Mouse (Mus musculus) liver, embryonic 11.5 days (tissue): Measurements from ENCODE around the gene Abl2. TPM values are rescaled to one million over a fixed set of nuclear protein-coding genes. Genes with fewer than 3 reads are reported as not detected.

Experiments
- ATAC-seq: fragments of 200-750 bp; cut with Nextera tagmentation; replicated peaks from 2 replicates; pipeline ENCODE4 v1.8.0; 2017; ENCODE audit warnings: moderate number of reproducible peaks, mild to moderate bottlenecking, moderate TSS enrichment, moderate library complexity; ENCODE audit not compliant: low FRiP score
- DNase-seq: peaks from one replicate; pipeline ENCODE4 v3.0.0-alpha.2; 2017; ENCODE audit warnings: low spot score
- H3K27ac ChIP-seq: fragments of 300-500 bp; sonication (generic); 2 replicates; pipeline ENCODE4 v1.5.1; 2014; ENCODE audit warnings: mild to moderate bottlenecking, low read depth, low read length, control low read depth
- H3K27me3 ChIP-seq: fragments of 300-500 bp; sonication (generic); replicated peaks from 2 replicates; pipeline ENCODE4 v1.6.1; 2014; ENCODE audit warnings: low read length, mixed read lengths; ENCODE audit not compliant: control insufficient read depth, insufficient read depth
- H3K36me3 ChIP-seq: fragments of 300-500 bp; sonication (generic); 2 replicates; pipeline ENCODE4 v1.6.1; 2014; ENCODE audit warnings: mild to moderate bottlenecking, low read length, moderate library complexity, mixed read lengths; ENCODE audit not compliant: control insufficient read depth, insufficient read depth
- H3K4me1 ChIP-seq: fragments of 300-500 bp; sonication (generic); replicated peaks from 2 replicates; pipeline ENCODE4 v1.6.1; 2014; ENCODE audit warnings: low read length, mixed read lengths; ENCODE audit not compliant: control insufficient read depth, insufficient read depth
- H3K4me2 ChIP-seq: fragments of 300-500 bp; sonication (generic); 2 replicates; pipeline ENCODE4 v1.6.1; 2014; ENCODE audit warnings: mild to moderate bottlenecking, control low read depth, moderate library complexity
- H3K4me3 ChIP-seq: fragments of 300-500 bp; sonication (generic); 2 replicates; pipeline ENCODE4 v1.5.1; 2014; ENCODE audit warnings: low read depth, low read length, control low read depth
- H3K9ac ChIP-seq: fragments of 300-500 bp; sonication (generic); 2 replicates; pipeline ENCODE4 v1.6.1; 2014; ENCODE audit warnings: low read depth, low read length, control low read depth
- H3K9me3 ChIP-seq: fragments of 300-500 bp; sonication (generic); 2 replicates; pipeline ENCODE4 v1.6.1; 2016; ENCODE audit warnings: low read length, inconsistent platforms, mixed read lengths; ENCODE audit not compliant: control insufficient read depth
- WGBS: fragments of 180-500 bp; shearing (Covaris S2); extraction: QIAGEN DNeasy Blood & Tissue Kit; methylation state at CpG from one replicate; pipeline ENCODE4 v1.1.7; 2014; 5-methylcytosine and 5-hydroxymethylcytosine counted together
- polyA plus RNA-seq: library from polyadenylated mRNA; unstranded; fragments of >200 nt; fragmentation: Nextera tagmentation; extraction: Ambion mirVana; gene quantifications from 2 replicates; pipeline ENCODE4 v1.2.1, GENCODE M21; 2014

Gene Abl2
- polyA plus RNA-seq, 1 experiment from 2014 or later, result 4.0 TPM

DNA sequence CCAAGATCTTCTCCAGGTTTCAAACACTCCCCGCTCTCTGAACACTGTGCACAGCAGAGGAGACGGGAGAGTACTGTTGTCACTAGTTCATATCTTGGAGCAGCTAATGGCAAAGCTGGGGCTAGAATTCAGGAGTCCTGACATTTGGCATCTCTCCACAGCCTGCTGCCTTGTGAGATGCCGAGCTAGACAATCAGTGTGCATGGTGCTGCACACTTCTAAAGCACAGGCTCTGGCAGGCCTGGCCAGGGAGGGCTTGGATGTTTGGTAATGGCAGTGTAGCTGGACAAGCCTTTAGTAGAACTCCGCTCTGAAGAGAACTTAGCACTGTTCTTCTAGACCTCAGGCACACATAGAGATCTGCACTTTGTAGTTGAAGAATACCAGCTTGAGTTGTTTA lies 87.4 kb downstream of the Abl2 start:
- H3K4me2 ChIP-seq, result no peak overlapping the region
- no peak overlapping the region for H3K9ac ChIP-seq
- peaks cover 12% of the 10 kb centered on the region for H3K4me1 ChIP-seq
- H3K27ac ChIP-seq, result no peak overlapping the region
- H3K4me3 ChIP-seq, result no peak overlapping the region
- peaks cover 15% of the 10 kb centered on the region for H3K36me3 ChIP-seq
- H3K27me3 ChIP-seq, result no peaks in the 10 kb centered on the region
- DNase-seq (no peak), ATAC-seq (no peak)
- 94% methylated on average over 4 of the region's 4 CpGs for WGBS
- H3K9me3 ChIP-seq, result no peaks in the 10 kb centered on the region

DNA sequence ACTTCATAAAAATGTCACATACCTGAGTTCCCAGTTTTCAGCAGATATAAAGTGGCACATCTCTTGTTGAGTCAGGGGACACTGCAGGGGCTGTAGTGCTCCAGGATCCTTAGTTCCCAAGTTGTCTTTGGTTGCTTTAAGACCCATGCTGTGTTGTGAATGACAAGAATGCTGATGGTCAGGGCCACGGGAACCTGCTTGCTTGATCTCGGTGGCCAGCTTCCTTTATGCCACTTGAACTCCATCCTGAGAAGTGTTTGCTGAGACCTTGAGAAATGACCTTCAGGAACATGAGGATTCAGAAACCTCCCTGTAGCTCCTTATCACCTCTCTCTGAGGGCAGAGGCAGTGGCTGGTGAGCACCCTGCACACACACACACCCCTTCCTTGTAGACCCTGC lies 90.1 kb downstream of the Abl2 start:
- no peak for DNase-seq
- no peaks in the 10 kb centered on the region for H3K36me3 ChIP-seq
- H3K27ac ChIP-seq, result no peak overlapping the region
- WGBS, result 65% methylated on average over 2 of the region's 2 CpGs
- H3K9me3 ChIP-seq, result no peaks in the 10 kb centered on the region
- no peaks in the 10 kb centered on the region for H3K27me3 ChIP-seq
- no peak; the same call in 1 of the 2 replicates for ATAC-seq
- no peak overlapping the region for H3K4me2 ChIP-seq
- H3K4me1 ChIP-seq, result no peaks in the 10 kb centered on the region
- H3K9ac ChIP-seq, result no peak overlapping the region
- H3K4me3 ChIP-seq, result no peak overlapping the region

DNA sequence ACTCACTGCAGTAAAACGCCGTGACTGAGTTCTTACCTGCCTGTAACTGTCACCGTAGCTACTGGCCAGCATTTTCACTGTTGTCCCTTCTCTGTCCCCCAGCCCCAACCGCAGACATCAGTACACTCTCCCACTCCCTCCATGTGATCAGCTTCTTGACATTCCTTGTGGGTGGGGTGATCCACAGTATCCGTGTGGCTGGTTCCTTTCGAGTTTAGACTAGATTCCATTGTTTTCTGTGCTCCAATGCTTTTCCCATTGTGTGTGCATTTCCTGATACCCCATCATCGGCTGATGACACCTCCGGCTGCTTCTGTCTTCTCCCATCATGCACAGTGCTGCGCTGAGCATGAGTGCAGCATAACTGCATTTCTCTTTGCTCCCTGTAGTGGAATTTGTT lies 92.0 kb downstream of the Abl2 start:
- H3K27ac ChIP-seq, result no peak overlapping the region
- no peaks in the 10 kb centered on the region for H3K9me3 ChIP-seq
- H3K9ac ChIP-seq, result no peak overlapping the region
- no peaks in the 10 kb centered on the region for H3K27me3 ChIP-seq
- ATAC-seq (no peak), DNase-seq (no peak)
- H3K4me2 ChIP-seq, result no peak overlapping the region
- WGBS, result 85% methylated on average over 9 of the region's 9 CpGs
- no peaks in the 10 kb centered on the region for H3K4me1 ChIP-seq
- no peaks in the 10 kb centered on the region for H3K36me3 ChIP-seq
- no peak overlapping the region for H3K4me3 ChIP-seq

DNA sequence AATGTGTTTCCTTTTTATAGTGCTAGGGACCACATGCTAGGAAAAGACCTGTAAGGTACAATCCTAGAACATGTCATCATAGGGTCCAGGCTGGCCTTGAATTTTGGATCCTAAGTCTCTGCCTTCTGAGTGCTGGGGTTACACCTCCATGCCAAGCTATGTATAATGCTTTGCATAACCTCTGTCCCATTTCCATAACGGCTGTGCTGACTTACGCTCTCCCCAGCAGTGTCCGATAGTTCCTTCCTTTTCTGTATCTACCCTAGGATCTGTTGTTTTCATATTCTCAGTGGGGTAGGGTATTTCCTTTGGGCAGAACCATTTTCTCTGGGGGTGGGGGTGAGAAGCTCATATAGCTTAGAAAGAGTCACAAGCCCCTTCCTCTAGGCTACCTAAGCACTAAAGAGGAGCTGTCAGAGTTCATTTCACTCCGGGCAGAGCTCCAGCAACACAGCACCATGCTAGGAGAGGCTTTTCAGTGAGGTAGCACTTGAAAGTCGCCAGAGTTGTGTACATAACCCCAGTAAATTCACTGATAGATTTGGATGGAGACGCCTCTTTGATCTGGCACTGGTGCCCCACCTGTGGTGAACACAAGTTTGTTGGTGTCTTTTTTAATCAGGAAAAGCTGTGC lies 93.7 kb downstream of the Abl2 start:
- no peaks in the 10 kb centered on the region for H3K9me3 ChIP-seq

GRCm38 (mm10) chr1:156654735-156655530 lies 96.3 kb downstream of the Abl2 start:
- H3K27me3 ChIP-seq, result no peaks in the 10 kb centered on the region
- H3K9ac ChIP-seq, result no peak overlapping the region
- no peaks in the 10 kb centered on the region for H3K9me3 ChIP-seq
- H3K4me1 ChIP-seq, result no peaks in the 10 kb centered on the region; the same call in 1 of the 2 replicates
- DNase-seq (no peak), ATAC-seq (no peak)
- H3K36me3 ChIP-seq, result no peaks in the 10 kb centered on the region
- H3K4me2 ChIP-seq, result no peak overlapping the region
- no peak overlapping the region for H3K4me3 ChIP-seq
- H3K27ac ChIP-seq, result no peak overlapping the region
- 81% methylated on average over 13 of the region's 13 CpGs for WGBS

More for the DNA sequence above, 93.7 kb downstream of the Abl2 start:
- ATAC-seq, result no peak
- Histone ChIP-seq H3K27ac (no peak overlapping the region), H3K36me3 (no peaks in the 10 kb centered on the region), H3K4me2 (no peak overlapping the region), H3K4me1 (no peaks in the 10 kb centered on the region), H3K4me3 (no peak overlapping the region), H3K9ac (no peak overlapping the region), H3K27me3 (no peaks in the 10 kb centered on the region)
- no peak for DNase-seq
- 63% methylated on average over 6 of the region's 6 CpGs for WGBS

DNA sequence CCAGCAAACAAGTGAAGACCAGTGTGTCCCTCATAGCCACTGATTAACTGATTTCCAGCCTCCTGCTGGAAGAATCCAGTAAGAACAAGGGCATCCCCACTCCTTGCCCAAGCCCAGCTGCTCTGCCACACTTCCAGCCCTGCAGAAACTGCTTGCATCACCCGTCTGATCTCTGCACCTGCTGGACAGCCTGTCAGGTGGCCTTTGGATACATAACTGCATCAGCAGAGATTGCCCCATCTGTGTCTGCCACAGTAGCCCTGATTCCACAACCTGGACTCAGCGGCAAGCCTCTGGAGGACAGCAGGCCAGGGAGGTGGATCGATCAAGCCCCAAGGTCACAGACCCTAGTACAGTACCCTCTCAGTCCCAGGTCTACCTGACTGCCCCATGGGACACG lies 98.9 kb downstream of the Abl2 start:
- 83% methylated on average over 4 of the region's 4 CpGs for WGBS
- ATAC-seq (peak; percentile 49), DNase-seq (no peak)
- H3K27ac ChIP-seq, result no peak overlapping the region
- H3K4me3 ChIP-seq, result no peak overlapping the region
- H3K9ac ChIP-seq, result no peak overlapping the region
- H3K9me3 ChIP-seq, result no peaks in the 10 kb centered on the region
- no peaks in the 10 kb centered on the region for H3K36me3 ChIP-seq
- H3K27me3 ChIP-seq, result no peaks in the 10 kb centered on the region
- H3K4me2 ChIP-seq, result no peak overlapping the region
- no peaks in the 10 kb centered on the region; the same call in 1 of the 2 replicates for H3K4me1 ChIP-seq

GRCm38 (mm10) chr1:156658676-156659075 lies 100.1 kb downstream of the Abl2 start:
- Histone ChIP-seq H3K27me3 (no peaks in the 10 kb centered on the region), H3K9me3 (no peaks in the 10 kb centered on the region), H3K36me3 (no peaks in the 10 kb centered on the region), H3K4me1 (no peaks in the 10 kb centered on the region; the same call in 1 of the 2 replicates), H3K4me3 (no peak overlapping the region), H3K4me2 (no peak overlapping the region), H3K27ac (no peak overlapping the region), H3K9ac (no peak overlapping the region)
- WGBS, result 77% methylated on average over 5 of the region's 5 CpGs
- DNase-seq, result no peak
- ATAC-seq, result no peak

- Histone ChIP-seq H3K27ac (no peak overlapping the region), H3K4me1 (no peaks in the 10 kb centered on the region; the same call in 1 of the 2 replicates), H3K4me2 (no peak overlapping the region), H3K9me3 (no peaks in the 10 kb centered on the region), H3K4me3 (no peak overlapping the region), H3K9ac (no peak overlapping the region), H3K27me3 (no peaks in the 10 kb centered on the region), H3K36me3 (no peaks in the 10 kb centered on the region)
- ATAC-seq (no peak), DNase-seq (no peak)
- 75% methylated on average over 13 of the region's 13 CpGs for WGBS
Measured at GRCm38 (mm10) chr1:156659906-156660659, 101.5 kb downstream of the Abl2 start.
